Mouse (Mus musculus) spleen, postnatal 10 days (tissue): ENCODE measurements at regions not wholly inside any gene's neighbourhood (a gene's known extent, or its start where the extent isn't known, plus 50 kb on each side); places are given as distances from the start of the nearest gene placed in this dataset.
"Not testable (repeated sequence)": the region's sequence is repeated elsewhere in the genome, so short reads cannot be mapped to it uniquely, and the experiment has no call there.

Experiments
- DNase-seq, 2 experiments: peaks; one replicate each; pipeline ENCODE4 v3.0.0; 2021 to 2022; ENCODE audit warnings: low spot score in 2 of 2

- DNase-seq = not testable (repeated sequence)
These were observed 172.5 kb upstream of the Zfp808 start for GRCm38 (mm10) chr13:61957197-61957596.

GRCm38 (mm10) chr13:61978856-61979255, 150.8 kb upstream of the Zfp808 start:
- not testable (repeated sequence) for DNase-seq

DNA sequence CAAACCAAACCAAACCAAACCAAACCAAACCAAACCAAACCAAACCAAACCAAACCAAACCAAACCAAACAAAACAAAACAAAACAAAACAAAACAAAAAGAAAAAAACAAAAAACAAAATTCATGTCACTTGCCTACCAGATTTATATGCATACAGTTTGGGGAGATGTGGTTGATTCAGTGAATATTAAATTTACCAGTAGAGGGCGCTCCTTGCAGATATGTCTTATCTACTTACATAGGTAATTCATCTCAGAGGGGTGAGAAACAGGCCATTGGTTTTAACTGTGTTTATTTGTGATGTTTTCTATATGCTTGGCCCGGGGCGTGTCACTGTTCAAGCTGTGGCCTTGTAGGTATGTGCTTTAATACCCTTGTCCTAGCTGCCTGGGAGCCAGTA, 133.2 kb upstream of the Zfp808 start:
- DNase-seq = not testable (repeated sequence)

- peak; percentile 4 to 30 for DNase-seq
These were observed 130.9 kb upstream of the Zfp808 start for GRCm38 (mm10) chr13:61998803-61999202.

- peak in 1 of 2 experiments; percentile 58 for DNase-seq
These were observed 122.4 kb upstream of the Zfp808 start for GRCm38 (mm10) chr13:62007321-62007720.

- DNase-seq = peak; percentile 13 to 25
These were observed 114.1 kb upstream of the Zfp808 start for GRCm38 (mm10) chr13:62015424-62016167.

- not testable (repeated sequence) for DNase-seq
These were observed 113.6 kb upstream of the Zfp808 start for GRCm38 (mm10) chr13:62016168-62016502.

- not testable (repeated sequence) for DNase-seq
These were observed 92.0 kb upstream of the Zfp808 start for GRCm38 (mm10) chr13:62037646-62038045.

DNA sequence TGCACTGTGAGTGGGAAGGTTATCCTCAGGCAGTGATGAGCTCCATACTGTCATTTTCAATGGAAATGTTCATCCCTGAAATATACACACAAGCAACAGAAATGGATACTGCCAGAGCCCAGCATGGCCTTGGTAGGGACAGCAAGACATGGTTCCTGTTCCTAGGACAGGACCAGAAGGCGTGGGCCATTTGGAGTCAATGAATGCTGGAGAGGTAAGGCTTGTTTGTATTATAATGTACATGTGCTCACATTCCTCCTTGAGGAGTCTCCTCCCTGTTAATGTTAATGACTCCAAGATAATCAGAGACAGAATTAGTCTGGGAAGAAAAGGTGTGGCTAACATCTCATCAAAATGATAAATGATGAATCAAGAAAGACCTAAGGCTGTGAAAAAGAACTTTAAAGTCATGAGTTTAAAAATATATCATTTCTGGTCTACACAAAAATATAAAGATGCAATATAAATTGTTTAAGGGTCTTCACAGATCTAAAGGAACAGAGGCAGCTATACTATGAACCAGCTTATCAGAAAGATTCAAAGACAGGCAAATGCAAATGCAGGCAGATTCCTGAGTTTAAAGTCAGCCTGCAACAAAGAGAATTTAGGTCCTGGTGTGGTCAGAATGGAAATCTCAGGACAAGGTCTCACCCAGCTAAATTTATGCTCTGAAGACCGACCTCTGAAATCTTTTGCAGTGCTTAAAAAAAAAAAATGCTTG, 51.6 kb upstream of the Zfp808 start:
- not testable (repeated sequence) for DNase-seq

DNA sequence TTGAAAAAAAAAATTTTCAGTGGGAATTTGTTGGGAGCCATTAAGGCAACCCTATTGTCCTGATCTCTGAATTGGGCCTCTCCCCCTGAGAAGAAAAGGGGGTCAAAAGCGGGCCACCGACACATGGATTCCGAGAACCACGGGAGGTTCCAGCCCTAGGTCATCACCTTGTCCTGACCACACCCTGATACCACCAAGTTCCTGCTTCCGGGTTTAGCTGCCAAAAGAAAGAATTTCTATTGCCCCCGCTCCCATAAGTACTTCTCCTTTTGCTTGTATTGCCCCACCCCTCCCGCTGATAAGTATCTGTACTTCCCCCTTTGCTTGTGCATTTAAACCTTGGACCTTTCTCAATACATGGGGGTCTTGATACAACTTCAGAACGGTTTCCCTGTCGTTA, 50.8 kb upstream of the Zfp808 start:
- DNase-seq = not testable (repeated sequence)
